Mouse (Mus musculus) forebrain, embryonic 16.5 days (tissue): ENCODE results near the gene Zfp42. TPM values are rescaled to one million over a fixed set of nuclear protein-coding genes. Genes with fewer than 3 reads are reported as not detected.
"Not testable (repeated sequence)": the region's sequence is repeated elsewhere in the genome, so short reads cannot be mapped to it uniquely, and the experiment has no call there.

Source experiments
- ATAC-seq: fragments of 200-750 bp; cut with Nextera tagmentation; 2 replicates; pipeline ENCODE4 v1.8.0; 2017; ENCODE audit warnings: mild to moderate bottlenecking, moderate library complexity
- H3K27ac ChIP-seq: fragments of 300-500 bp; sonication (generic); 2 replicates; pipeline ENCODE4 v1.5.1; 2014; ENCODE audit warnings: low read length, control low read depth
- H3K27me3 ChIP-seq: fragments of 300-500 bp; sonication (generic); replicated peaks from 2 replicates; pipeline ENCODE4 v1.6.1; 2014; ENCODE audit warnings: low read length; ENCODE audit not compliant: control insufficient read depth, insufficient read depth
- H3K36me3 ChIP-seq: fragments of 300-500 bp; sonication (generic); 2 replicates; pipeline ENCODE4 v1.6.1; 2014; ENCODE audit not compliant: control insufficient read depth, insufficient read depth
- H3K4me1 ChIP-seq: fragments of 300-500 bp; sonication (generic); replicated peaks from 2 replicates; pipeline ENCODE4 v1.6.1; 2014; ENCODE audit warnings: low read length; ENCODE audit not compliant: control insufficient read depth, insufficient read depth
- H3K4me2 ChIP-seq: fragments of 300-500 bp; sonication (generic); 2 replicates; pipeline ENCODE4 v1.6.1; 2014; ENCODE audit warnings: mild to moderate bottlenecking, low read length, control low read depth
- H3K4me3 ChIP-seq: fragments of 300-500 bp; sonication (generic); replicated peaks from 2 replicates; pipeline ENCODE4 v1.5.1; 2014; ENCODE audit warnings: mild to moderate bottlenecking, low read length, control low read depth
- H3K9ac ChIP-seq: fragments of 300-500 bp; sonication (generic); replicated peaks from 2 replicates; pipeline ENCODE4 v1.6.1; 2014; ENCODE audit warnings: low read depth, low read length, control low read depth
- H3K9me3 ChIP-seq: fragments of 300-500 bp; sonication (generic); 2 replicates; pipeline ENCODE4 v1.6.1; 2016; ENCODE audit warnings: low read length; ENCODE audit not compliant: control insufficient read depth
- WGBS: fragments of 180-500 bp; shearing (Covaris S2); extraction: QIAGEN DNeasy Blood & Tissue Kit; methylation state at CpG from one replicate; pipeline ENCODE4 v1.1.7; 2014; 5-methylcytosine and 5-hydroxymethylcytosine counted together
- polyA plus RNA-seq: library from polyadenylated mRNA; unstranded; fragments of >200 nt; fragmentation: Nextera tagmentation; extraction: Ambion mirVana; gene quantifications from 2 replicates; pipeline ENCODE4 v1.2.1, GENCODE M21; 2015

Zfp42 gene
- not detected in 2 replicates for polyA plus RNA-seq

DNA sequence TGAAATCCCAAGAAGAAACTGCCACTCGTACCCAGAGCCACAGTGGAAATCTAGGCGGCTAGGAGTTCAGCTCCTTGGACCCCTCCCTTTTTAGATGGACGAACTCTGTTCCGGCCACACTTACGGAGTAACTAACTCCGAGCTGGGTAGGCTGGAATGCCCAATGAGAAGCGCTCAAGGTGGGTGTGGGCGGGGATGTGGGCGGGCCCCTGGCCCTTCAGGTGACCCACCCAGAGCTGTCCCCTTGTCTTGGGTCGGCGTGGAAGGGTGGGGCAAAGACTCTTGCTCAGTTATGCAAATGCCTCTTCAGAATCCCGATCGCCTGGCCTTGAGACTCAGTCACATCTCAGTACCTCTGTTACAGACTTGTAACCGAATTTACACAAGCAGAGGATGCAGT, at the start of gene Zfp42:
Gene Zfp42, minus strand, starts transcription at position 85 of the 400 bp plus-strand sequence.
- Histone ChIP-seq H3K4me2 (no peak within 1 kb of the TSS), H3K27ac (no peak within 1 kb of the TSS), H3K4me3 (no peak within 1 kb of the TSS), H3K27me3 (no peaks in the 10 kb centered on the region), H3K36me3 (no peaks in the 10 kb centered on the region), H3K9ac (no peak within 1 kb of the TSS), H3K9me3 (no peaks in the 10 kb centered on the region; the same call in 1 of the 2 replicates), H3K4me1 (no peaks in the 10 kb centered on the region)
- WGBS, result 42% methylated on average over 14 of the region's 14 CpGs
- ATAC-seq, result no peak

DNA sequence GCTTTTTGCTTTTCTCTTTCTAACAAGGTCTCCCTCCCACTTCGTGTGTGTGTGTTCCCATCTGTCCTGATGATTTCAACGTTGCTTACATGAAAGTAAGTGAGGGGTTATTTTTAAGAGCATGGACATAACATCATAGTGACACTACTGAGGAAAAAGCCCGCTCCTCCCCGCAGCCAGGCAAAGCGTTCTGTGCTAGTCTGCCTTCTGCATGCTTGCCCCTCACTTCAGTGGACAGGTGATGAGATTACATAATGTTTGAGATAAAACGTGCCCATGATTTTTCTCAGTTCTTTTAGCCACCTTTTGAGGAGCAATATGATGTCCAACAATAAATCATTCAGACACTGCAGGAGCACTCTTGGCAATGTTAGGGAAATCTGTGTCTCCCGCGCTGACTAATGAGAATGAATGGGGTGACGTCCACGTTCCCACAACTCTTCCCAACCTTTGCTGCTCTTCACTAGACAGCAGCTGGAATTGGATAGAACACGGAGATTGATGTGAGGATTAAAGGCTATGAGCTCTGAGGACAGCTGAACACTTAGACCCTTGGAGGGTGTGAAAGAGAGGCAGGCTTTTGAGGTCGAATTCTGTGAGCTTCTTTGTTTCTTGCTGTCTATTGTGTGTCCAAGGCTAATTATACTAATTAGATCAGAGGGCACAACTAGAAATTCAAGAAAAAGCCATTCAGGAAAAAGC, 49.4 kb upstream of the Zfp42 start:
- peak; percentile 49 for ATAC-seq
- 19% methylated on average over 12 of the region's 12 CpGs for WGBS
- H3K9ac ChIP-seq, result no peak overlapping the region

DNA sequence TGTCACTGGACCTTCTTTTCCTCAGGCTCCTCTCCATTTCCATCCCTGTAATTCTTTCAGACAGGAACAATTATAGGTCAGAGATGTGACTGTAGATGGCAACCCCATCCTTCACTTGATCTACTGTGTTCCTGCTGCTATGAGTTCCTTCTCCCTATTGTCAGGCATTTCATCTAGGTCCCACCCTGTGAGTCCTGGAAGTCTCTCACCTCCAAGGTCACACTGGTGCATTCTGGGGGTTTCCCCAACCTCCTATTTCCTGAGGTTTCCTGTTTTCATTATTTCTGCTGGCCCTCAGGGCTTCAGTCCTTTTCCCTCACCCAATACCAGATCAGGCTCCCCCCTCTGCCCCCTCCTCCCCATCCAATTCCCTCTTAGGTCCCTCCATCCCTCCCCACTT, 45.5 kb upstream of the Zfp42 start:
- H3K27me3 ChIP-seq, H3K9me3 ChIP-seq, H3K4me3 ChIP-seq, H3K4me2 ChIP-seq, H3K27ac ChIP-seq, H3K36me3 ChIP-seq, ATAC-seq, H3K4me1 ChIP-seq, H3K9ac ChIP-seq: not testable (repeated sequence)

More for the DNA sequence above, 49.4 kb upstream of the Zfp42 start:
- Histone ChIP-seq H3K9me3 (no peaks in the 10 kb centered on the region), H3K27ac (no peak overlapping the region), H3K27me3 (no peaks in the 10 kb centered on the region), H3K4me3 (no peak overlapping the region), H3K4me1 (0 out of 2 replicates have a peak, but pooled peaks cover 2% of the 10 kb centered on the region), H3K36me3 (no peaks in the 10 kb centered on the region), H3K4me2 (no peak overlapping the region)

DNA sequence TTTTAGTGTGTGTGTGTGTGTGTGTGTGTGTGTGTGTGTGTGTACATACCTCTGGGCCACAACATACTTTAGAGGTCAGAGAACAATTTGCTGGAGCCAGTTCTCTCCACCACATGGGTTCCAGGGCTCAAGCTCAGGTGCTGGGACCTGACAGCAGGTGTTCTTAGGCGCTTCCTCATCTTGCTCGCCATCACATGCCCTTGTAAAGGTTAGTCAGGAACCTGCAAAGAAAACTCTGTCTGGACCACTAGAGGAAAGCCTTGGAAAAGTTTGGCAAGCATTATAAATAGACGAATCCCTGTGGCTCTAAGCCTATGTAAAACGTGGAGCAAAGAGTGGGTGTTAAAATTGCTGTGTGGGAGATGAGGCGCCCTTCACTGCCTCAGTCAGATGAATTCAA, 31.8 kb upstream of the Zfp42 start:
- H3K4me2 ChIP-seq, result no peak overlapping the region
- no peak overlapping the region for H3K9ac ChIP-seq
- no peaks in the 10 kb centered on the region for H3K27me3 ChIP-seq
- no peaks in the 10 kb centered on the region for H3K9me3 ChIP-seq
- WGBS, result 79% methylated on average over 5 of the region's 5 CpGs
- ATAC-seq, result no peak
- H3K27ac ChIP-seq, result no peak overlapping the region
- H3K4me1 ChIP-seq, result no peaks in the 10 kb centered on the region
- no peaks in the 10 kb centered on the region for H3K36me3 ChIP-seq
- H3K4me3 ChIP-seq, result no peak overlapping the region

DNA sequence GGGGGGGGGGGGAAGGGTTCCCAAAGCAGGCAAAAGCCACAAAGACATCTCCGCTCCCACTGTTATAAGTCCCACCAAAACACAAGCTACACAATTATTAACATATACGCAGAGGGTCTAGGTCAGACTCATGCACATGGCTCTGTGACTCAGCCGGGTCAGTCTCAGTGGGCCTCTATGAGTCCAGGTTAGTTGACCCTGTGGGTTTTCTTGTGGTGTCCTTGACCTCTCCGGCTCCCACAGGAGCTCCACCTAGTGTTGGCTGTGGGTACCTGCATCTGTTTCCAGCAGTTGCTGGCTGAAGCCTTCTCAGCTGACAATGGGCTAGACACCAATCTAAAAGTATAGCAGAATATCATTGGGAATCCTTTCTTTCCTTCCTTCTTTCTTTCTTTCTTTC, 26.7 kb upstream of the Zfp42 start:
- Histone ChIP-seq H3K9me3 (no peaks in the 10 kb centered on the region), H3K4me2 (no peak overlapping the region), H3K4me3 (no peak overlapping the region), H3K27ac (no peak overlapping the region), H3K4me1 (no peaks in the 10 kb centered on the region), H3K27me3 (no peaks in the 10 kb centered on the region), H3K36me3 (no peaks in the 10 kb centered on the region), H3K9ac (no peak overlapping the region)
- ATAC-seq, result no peak
- 67% methylated on average over 4 of the region's 4 CpGs for WGBS

DNA sequence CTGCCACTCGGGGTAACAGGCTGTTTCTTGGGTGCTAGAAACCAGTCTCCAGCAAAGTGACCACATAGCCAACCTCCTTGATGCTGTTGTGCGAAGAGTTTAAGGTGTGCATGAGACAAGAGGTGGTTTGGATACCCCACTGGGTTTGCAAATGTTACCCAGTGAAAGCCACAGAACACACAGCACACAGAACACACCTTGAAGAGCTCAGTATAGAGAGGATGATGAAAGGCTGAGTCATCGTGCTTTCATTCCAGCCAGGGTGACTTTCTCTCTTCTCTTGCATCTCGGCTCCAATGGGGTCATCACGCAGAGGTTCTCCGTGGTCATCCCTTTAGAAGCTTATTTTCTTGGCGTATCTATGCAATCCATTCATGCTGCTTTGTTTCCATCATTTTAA, 24.9 kb upstream of the Zfp42 start:
- WGBS, result 92% methylated on average over 7 of the region's 7 CpGs
- H3K4me2 ChIP-seq, result no peak overlapping the region
- no peaks in the 10 kb centered on the region for H3K4me1 ChIP-seq
- no peak for ATAC-seq
- no peaks in the 10 kb centered on the region for H3K27me3 ChIP-seq
- H3K36me3 ChIP-seq, result no peaks in the 10 kb centered on the region
- H3K9ac ChIP-seq, result no peak overlapping the region
- H3K27ac ChIP-seq, result no peak overlapping the region
- H3K9me3 ChIP-seq, result no peaks in the 10 kb centered on the region
- no peak overlapping the region for H3K4me3 ChIP-seq

DNA sequence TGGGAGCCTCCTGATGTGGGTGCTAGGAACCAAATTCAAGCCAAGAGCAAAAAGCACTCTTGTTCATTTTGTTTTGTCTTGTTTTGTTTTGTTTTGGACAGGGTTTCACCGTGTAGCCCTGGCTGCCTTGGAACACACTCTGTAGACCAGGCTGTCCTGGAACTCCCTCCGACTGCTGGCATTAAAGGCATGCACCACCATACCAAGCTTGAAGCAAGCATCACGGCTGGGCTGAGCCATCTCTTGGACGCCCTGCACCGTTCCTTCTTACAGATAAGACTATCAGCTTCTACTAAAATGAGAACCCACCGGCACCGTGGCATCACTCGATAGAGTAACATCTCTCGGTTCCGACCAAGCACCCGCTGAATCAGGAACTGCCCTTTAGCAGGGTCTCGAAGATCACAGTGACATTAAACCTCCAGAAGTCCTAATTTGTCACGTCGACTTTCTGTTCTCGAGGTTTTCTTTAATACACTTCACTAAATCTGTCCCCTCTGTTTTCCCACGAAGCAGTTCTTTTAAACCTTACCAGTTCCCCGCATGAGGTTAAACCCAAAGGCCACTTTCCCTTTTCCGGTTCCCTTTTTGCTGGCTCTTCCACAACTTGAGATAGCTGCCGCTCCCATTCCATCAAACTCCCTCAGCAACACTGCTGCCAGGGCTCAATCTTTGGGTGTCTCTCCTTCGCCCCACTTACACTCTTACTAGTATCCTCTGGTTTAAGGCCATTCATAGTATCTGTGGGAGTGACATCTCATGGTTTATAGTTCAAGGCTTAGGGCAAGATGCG, 23.3 kb upstream of the Zfp42 start:
- H3K36me3 ChIP-seq, result no peaks in the 10 kb centered on the region

DNA sequence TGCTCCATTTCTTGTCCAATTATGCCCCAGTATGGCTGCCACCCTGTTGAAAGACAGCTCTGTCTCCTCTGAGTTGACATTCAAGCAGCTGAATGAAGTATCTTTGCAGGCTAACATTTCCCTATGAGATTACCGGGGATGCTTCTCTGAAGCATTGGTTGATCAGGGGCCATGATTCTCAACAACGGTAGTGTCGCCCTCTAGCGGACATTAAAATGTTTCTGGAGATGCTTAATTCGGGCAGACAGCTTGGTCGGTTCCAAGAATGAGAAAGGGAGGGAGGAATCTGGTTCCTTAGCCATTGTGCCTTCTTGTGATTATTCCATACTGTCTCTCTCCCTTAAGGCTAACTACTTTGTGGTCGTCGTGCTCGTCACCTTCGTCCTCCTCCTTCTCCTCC, 21.9 kb upstream of the Zfp42 start:
- no peak overlapping the region for H3K9ac ChIP-seq
- 84% methylated on average over 10 of the region's 10 CpGs for WGBS

More for the DNA sequence above, 23.3 kb upstream of the Zfp42 start:
- no peak overlapping the region for H3K4me3 ChIP-seq
- no peak for ATAC-seq
- no peaks in the 10 kb centered on the region for H3K4me1 ChIP-seq
- no peak overlapping the region for H3K27ac ChIP-seq
- WGBS, result 95% methylated on average over 21 of the region's 21 CpGs
- H3K9ac ChIP-seq, result no peak overlapping the region
- no peak overlapping the region for H3K4me2 ChIP-seq
- H3K27me3 ChIP-seq, result no peaks in the 10 kb centered on the region
- H3K9me3 ChIP-seq, result no peaks in the 10 kb centered on the region

DNA sequence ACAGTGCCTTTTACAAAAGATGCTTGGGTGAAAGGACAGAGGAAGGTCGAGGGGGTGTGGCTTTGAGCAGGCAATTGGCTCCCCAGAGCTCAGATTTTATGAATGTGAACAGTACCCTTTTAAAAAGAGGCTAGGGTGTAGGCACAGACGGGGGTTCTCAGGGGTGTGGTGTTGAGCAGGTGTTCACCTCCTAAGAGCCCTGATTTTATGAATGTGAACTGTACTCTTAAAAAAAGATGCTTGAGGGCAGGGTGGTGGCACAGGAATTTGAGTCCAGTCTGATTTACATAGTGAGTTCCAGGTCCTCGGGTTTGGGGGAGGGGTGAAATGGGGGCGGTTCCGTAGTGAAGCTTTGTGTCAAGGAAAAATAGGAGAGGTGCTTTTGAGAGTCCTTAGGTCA, 14.0 kb upstream of the Zfp42 start:
- no peaks in the 10 kb centered on the region for H3K36me3 ChIP-seq
- H3K27ac ChIP-seq, result no peak overlapping the region
- no peaks in the 10 kb centered on the region for H3K27me3 ChIP-seq
- no peak overlapping the region for H3K4me2 ChIP-seq
- no peak overlapping the region for H3K9ac ChIP-seq
- H3K4me3 ChIP-seq, result no peak overlapping the region
- WGBS, result 82% methylated on average over 5 of the region's 5 CpGs
- ATAC-seq, result no peak
- no peaks in the 10 kb centered on the region for H3K9me3 ChIP-seq
- no peaks in the 10 kb centered on the region for H3K4me1 ChIP-seq

More for the DNA sequence above, 21.9 kb upstream of the Zfp42 start:
- H3K4me3 ChIP-seq, result no peak overlapping the region
- H3K9me3 ChIP-seq, result no peaks in the 10 kb centered on the region
- no peak overlapping the region for H3K27ac ChIP-seq
- ATAC-seq, result no peak
- H3K36me3 ChIP-seq, result no peaks in the 10 kb centered on the region
- H3K4me1 ChIP-seq, result no peaks in the 10 kb centered on the region
- H3K27me3 ChIP-seq, result no peaks in the 10 kb centered on the region
- H3K4me2 ChIP-seq, result no peak overlapping the region
